Mouse (Mus musculus) stomach, embryonic 15.5 days (tissue): ENCODE data around the gene Alpi. TPM values are rescaled to one million over a fixed set of nuclear protein-coding genes. Genes with fewer than 3 reads are reported as not detected.

Experiments used
- ATAC-seq: fragments of 200-750 bp; cut with Nextera tagmentation; 2 replicates; pipeline ENCODE4 v1.8.0; 2017; ENCODE audit warnings: low read depth, moderate number of reproducible peaks, moderate TSS enrichment; ENCODE audit not compliant: insufficient read depth, low FRiP score
- H3K27ac ChIP-seq: fragments of 300-500 bp; sonication (generic); 2 replicates; pipeline ENCODE4 v1.5.1; 2015; ENCODE audit warnings: mild to moderate bottlenecking, inconsistent platforms
- H3K27me3 ChIP-seq: fragments of 300-500 bp; sonication (generic); replicated peaks from 2 replicates; pipeline ENCODE4 v1.6.1; 2015; ENCODE audit warnings: inconsistent platforms
- H3K36me3 ChIP-seq: fragments of 300-500 bp; sonication (generic); 2 replicates; pipeline ENCODE4 v1.6.1; 2015; ENCODE audit warnings: inconsistent platforms
- H3K4me1 ChIP-seq: fragments of 300-500 bp; sonication (generic); 2 replicates; pipeline ENCODE4 v1.6.1; 2015; ENCODE audit warnings: inconsistent platforms
- H3K4me2 ChIP-seq: fragments of 300-500 bp; sonication (generic); 2 replicates; pipeline ENCODE4 v1.6.1; 2015; ENCODE audit warnings: mild to moderate bottlenecking, inconsistent platforms
- H3K4me3 ChIP-seq: fragments of 300-500 bp; sonication (generic); replicated peaks from 2 replicates; pipeline ENCODE4 v1.5.1; 2015; ENCODE audit warnings: inconsistent platforms
- H3K9ac ChIP-seq: fragments of 300-500 bp; sonication (generic); 2 replicates; pipeline ENCODE4 v1.6.1; 2015; ENCODE audit warnings: inconsistent platforms
- H3K9me3 ChIP-seq: fragments of 300-500 bp; sonication (generic); 2 replicates; pipeline ENCODE4 v1.6.1; 2016; ENCODE audit warnings: inconsistent platforms
- WGBS: fragments of 180-500 bp; shearing (Covaris S2); methylation state at CpG from one replicate; pipeline ENCODE4 v1.1.7; 2015; 5-methylcytosine and 5-hydroxymethylcytosine counted together
- polyA plus RNA-seq: library from polyadenylated mRNA; unstranded; fragments of >200 nt; fragmentation: Nextera tagmentation; extraction: Ambion mirVana; gene quantifications from 2 replicates; pipeline ENCODE4 v1.2.1, GENCODE M21; 2015

The Alpi gene
- polyA plus RNA-seq, 1 experiment from 2014 or later = 26.6 TPM

DNA sequence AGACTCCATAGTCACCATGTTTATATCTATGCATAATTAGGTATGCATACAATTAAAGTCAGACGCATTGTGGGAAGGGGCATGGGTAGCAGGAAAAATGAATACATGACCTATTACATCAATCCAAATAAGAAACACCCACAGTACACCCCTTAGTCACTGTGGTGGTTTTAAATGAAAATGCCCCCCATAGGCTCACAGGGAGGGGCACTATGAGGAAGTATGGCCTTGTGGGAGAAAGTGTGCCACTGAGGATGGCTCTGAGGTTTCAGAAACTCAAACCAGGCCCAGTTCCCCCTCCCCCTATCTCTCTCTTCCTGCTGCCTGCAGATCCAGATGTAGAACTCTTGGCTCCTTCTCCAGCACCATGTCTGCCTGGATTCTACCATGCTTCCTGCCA, 2.5 kb upstream of the Alpi start:
- Histone ChIP-seq H3K27me3 (no peaks in the 10 kb centered on the region), H3K36me3 (no peaks in the 10 kb centered on the region), H3K9me3 (no peaks in the 10 kb centered on the region), H3K4me2 (no peak overlapping the region), H3K9ac (no peak overlapping the region), H3K27ac (no peak overlapping the region), H3K4me3 (no peak overlapping the region), H3K4me1 (no peaks in the 10 kb centered on the region)
- no peak for ATAC-seq
- 72% methylated on average over 1 of the region's 1 CpGs for whole genome bisulfite sequencing

DNA sequence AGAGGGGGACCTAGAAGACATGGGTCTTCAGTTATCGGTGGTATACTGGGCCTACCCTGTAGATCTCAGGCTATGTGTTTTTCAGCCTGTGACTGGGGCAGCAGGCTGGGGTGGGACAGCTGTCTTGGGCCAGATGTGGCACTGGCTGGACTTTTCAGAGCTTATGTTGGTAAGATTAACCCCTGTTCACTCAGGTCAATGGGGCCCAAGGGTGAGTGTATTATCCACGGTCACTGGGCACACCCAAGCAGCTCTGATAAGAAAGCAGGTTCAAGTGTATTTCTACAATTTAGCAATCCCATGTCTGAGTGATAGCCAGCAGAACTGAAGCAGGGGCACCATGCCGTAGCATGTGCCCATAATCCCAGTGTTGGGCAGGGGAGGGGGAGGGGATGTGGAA, 708 bp upstream of the Alpi start:
- H3K4me3 ChIP-seq = no peak overlapping the region
- H3K27ac ChIP-seq = no peak overlapping the region
- H3K27me3 ChIP-seq = 0 out of 2 replicates have a peak, but pooled peaks cover 2% of the 10 kb centered on the region
- no peaks in the 10 kb centered on the region for H3K36me3 ChIP-seq
- H3K9ac ChIP-seq = no peak overlapping the region
- ATAC-seq = no peak
- no peaks in the 10 kb centered on the region for H3K4me1 ChIP-seq
- 67% methylated on average over 3 of the region's 3 CpGs for WGBS
- H3K9me3 ChIP-seq = no peaks in the 10 kb centered on the region
- H3K4me2 ChIP-seq = no peak overlapping the region

DNA sequence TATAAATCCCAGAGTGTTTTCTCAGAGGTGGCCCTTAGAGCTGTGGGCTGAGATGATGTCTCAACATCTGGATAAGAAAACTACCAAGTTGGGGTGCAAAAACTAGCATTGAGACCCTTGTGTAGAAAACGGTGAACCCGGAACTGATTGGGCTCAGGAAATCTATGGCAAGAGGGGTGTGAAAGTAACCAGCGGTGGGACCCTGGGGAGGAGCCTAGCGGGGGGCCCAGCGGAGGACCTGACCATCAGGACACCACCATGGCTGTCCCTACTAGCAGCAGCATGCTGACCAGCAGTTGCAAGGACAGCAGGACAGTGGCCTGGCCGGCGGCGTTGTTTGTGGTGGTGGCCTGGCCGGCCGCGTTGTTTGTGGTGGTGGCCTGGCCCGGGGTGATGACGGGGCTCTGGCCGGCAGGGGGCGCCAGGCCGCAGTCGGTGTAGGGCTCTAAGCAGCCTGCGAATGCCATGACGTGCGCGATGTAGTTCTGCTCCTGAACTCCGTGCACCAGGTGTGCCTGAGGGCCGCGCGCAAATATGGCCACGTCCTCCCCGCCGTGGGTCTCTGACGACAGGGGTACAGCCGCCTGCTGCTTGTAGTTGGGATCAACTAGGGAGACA, 2.9 kb downstream of the Alpi start:
- Histone ChIP-seq H3K27ac (no peak overlapping the region), H3K4me2 (peak overlapping the region; percentile 36), H3K9ac (no peak overlapping the region), H3K4me3 (no peak overlapping the region), H3K27me3 (0 out of 2 replicates have a peak, but pooled peaks cover 4% of the 10 kb centered on the region), H3K4me1 (no peaks in the 10 kb centered on the region), H3K36me3 (no peaks in the 10 kb centered on the region), H3K9me3 (no peaks in the 10 kb centered on the region)
- 16% methylated on average over 30 of the region's 30 CpGs for WGBS
- peak; percentile 60 for ATAC-seq

DNA sequence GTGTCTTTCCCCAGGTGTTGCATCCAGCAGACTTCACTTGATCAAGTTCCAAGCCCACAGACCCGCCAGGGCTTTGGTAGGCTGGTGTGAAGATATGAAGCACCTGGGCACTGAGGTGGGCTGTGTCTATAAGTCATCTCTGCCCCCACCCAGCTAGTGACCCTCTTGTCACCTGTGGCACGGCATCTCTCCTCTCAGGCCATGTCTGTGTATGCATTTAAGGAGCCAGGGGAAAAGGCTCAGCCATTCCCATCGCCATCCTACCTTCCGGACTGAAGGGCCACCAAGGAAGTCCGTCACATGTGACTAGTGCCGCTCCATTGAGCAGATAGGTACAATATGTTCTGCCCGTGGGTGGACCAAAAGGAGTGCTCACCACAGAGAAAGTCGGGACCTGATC, 5.8 kb downstream of the Alpi start:
- Histone ChIP-seq H3K4me1 (no peaks in the 10 kb centered on the region), H3K4me2 (no peak overlapping the region), H3K9ac (no peak overlapping the region), H3K27ac (no peak overlapping the region), H3K36me3 (no peaks in the 10 kb centered on the region), H3K4me3 (no peak overlapping the region), H3K27me3 (0 out of 2 replicates have a peak, but pooled peaks cover 4% of the 10 kb centered on the region), H3K9me3 (no peaks in the 10 kb centered on the region)
- WGBS = 80% methylated on average over 8 of the region's 8 CpGs
- ATAC-seq = no peak

DNA sequence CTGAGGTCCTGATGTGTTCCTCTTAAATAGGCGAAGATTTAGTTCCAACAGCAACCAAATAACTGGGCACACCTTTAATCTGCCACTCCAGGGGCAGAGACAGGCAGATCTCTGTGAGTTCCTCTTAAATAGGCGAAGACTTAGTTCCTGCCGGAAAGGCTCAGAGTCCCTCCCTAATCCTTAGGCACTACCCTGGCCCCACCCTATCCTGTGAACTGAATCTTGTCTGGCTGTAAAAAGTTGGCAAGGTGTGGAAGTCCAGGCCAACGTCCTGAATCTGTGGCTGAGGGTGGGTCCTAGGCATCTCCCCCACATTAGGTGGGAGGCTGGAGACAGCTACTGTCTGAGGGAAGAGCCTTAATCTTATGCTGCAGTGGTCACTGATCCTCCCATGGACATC, 11.6 kb downstream of the Alpi start, which contains the start of gene Alppl2:
Alppl2 (minus strand) TSS at position 101 of the 400 bp plus-strand sequence.
- WGBS = 78% methylated on average over 4 of the region's 4 CpGs
- H3K27me3 ChIP-seq = no peaks in the 10 kb centered on the region
- H3K4me3 ChIP-seq = no peak within 1 kb of the TSS
- no peak for ATAC-seq
- no peaks in the 10 kb centered on the region for H3K9me3 ChIP-seq
- no peak within 1 kb of the TSS for H3K4me2 ChIP-seq
- no peak within 1 kb of the TSS for H3K9ac ChIP-seq
- H3K27ac ChIP-seq = no peak within 1 kb of the TSS
- H3K36me3 ChIP-seq = no peaks in the 10 kb centered on the region
- no peaks in the 10 kb centered on the region for H3K4me1 ChIP-seq

DNA sequence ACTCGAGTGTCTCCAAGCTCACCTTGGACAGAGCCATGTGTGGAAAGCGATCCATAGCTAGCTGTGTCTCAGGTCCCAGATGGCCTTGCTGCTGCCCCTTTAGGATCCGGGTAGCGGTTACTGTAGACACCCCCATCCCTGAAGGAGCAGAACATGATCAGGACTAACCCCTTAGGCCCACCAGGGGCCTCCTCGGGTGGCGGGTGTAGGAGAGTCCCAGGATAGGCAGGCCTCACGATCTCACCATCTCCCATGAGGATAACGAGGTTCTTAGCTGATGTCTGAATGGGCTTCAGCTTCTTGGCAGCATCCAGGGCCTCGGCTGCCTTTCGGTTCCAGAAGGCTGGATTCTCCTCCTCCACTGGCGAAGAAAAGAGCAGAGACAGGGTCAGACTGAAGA, 12.2 kb downstream of the Alpi start:
- ATAC-seq = no peak
- Histone ChIP-seq H3K27ac (no peak overlapping the region), H3K9ac (no peak overlapping the region), H3K4me2 (no peak overlapping the region), H3K36me3 (no peaks in the 10 kb centered on the region), H3K4me1 (no peaks in the 10 kb centered on the region), H3K27me3 (no peaks in the 10 kb centered on the region), H3K4me3 (no peak overlapping the region), H3K9me3 (no peaks in the 10 kb centered on the region)
- WGBS = 90% methylated on average over 11 of the region's 11 CpGs

DNA sequence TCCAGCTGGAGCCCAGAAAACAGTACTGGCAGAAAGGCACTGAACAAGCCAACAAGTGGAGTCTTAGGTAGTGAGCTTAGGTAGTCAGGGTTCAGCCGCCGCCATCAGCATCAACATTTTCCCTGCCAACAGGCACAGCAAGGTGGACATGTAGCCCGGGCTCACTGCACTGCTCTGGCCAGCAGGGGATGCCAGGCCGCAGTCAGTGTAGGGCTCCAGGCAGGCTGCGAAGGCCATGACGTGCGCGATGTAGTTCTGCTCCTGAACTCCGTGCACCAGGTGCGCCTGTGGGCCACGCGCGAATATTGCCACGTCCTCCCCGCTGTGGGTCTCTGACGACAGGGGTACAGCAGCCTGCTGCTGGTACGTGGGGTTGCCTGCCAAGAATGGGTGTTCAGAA, 14.4 kb downstream of the Alpi start:
- Histone ChIP-seq H3K36me3 (no peaks in the 10 kb centered on the region), H3K4me3 (no peak overlapping the region), H3K9ac (no peak overlapping the region), H3K4me2 (no peak overlapping the region), H3K27ac (no peak overlapping the region), H3K27me3 (no peaks in the 10 kb centered on the region), H3K4me1 (no peaks in the 10 kb centered on the region), H3K9me3 (no peaks in the 10 kb centered on the region)
- no peak for ATAC-seq
- WGBS = 77% methylated on average over 17 of the region's 17 CpGs

DNA sequence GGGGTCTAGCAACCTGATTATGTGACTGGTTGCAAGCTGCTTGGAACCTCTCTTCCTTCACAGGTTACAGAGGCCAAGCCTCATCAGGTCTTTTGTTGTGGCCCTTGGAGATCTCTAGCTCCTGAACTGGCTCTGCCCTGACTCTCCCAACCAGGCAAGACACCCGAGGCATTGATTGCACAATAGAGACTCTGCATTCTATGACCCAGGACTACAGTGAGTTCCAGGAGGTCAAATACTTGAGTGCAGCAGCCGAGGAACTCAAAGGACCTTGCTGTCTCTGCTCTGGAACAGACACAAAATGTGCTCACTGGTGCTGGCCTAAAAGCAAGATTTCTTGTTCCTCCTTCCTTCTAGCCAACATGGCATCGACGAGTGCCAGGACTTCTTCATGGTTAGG, 15.2 kb downstream of the Alpi start:
- 58% methylated on average over 4 of the region's 4 CpGs for WGBS

DNA sequence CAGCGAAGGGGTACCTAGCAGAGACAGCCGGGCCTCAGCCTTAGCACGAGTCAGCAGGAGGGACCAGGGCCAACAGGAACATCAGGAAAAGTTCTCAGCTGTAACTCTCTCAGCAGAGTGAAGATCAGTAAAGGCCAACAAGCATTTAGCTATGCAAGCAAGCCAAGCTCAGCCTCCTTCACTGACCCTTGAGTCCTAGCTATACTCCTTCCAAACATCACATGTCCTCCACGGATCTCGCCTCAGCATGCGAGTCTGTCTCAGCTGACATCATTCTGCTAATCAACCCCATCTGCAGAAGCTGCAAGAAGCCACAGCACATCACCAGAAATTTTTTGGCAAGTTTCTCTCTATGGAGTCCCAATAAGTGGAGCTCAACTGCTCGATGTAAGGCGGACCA, 27.6 kb downstream of the Alpi start:
- no peak overlapping the region for H3K9ac ChIP-seq
- ATAC-seq = no peak
- WGBS = 79% methylated on average over 8 of the region's 8 CpGs
- no peak overlapping the region for H3K27ac ChIP-seq
- no peak overlapping the region for H3K4me2 ChIP-seq
- no peaks in the 10 kb centered on the region for H3K36me3 ChIP-seq
- no peaks in the 10 kb centered on the region for H3K9me3 ChIP-seq
- H3K27me3 ChIP-seq = no peaks in the 10 kb centered on the region
- 0 out of 2 replicates have a peak, but pooled peaks cover 2% of the 10 kb centered on the region for H3K4me1 ChIP-seq
- no peak overlapping the region for H3K4me3 ChIP-seq

More for the DNA sequence above, 15.2 kb downstream of the Alpi start:
- no peak for ATAC-seq
- no peaks in the 10 kb centered on the region for H3K9me3 ChIP-seq
- no peaks in the 10 kb centered on the region for H3K36me3 ChIP-seq
- H3K4me3 ChIP-seq = no peak overlapping the region
- H3K9ac ChIP-seq = no peak overlapping the region
- H3K27me3 ChIP-seq = no peaks in the 10 kb centered on the region
- no peak overlapping the region for H3K4me2 ChIP-seq
- H3K27ac ChIP-seq = no peak overlapping the region
- no peaks in the 10 kb centered on the region for H3K4me1 ChIP-seq

DNA sequence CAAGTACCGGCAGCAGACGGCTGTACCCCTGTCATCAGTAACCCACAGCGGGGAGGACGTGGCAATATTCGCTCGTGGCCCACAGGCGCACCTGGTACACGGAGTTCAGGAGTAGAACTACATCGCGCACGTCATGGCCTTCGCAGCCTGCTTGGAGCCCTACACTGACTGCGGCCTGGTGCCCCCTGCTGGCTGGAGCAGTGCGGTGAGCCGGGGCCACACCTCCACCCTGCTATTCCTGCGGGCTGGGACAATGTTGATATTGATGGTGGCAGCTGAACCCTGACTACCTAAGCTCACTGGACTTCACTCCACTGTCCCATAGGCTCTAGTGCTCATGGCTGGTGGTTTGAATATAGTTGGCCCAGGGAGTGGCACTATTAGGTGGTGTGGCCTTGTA, 30.7 kb downstream of the Alpi start:
- no peaks in the 10 kb centered on the region for H3K9me3 ChIP-seq
- no peak overlapping the region for H3K9ac ChIP-seq
- H3K27ac ChIP-seq = no peak overlapping the region
- 53% methylated on average over 16 of the region's 16 CpGs for WGBS
- H3K36me3 ChIP-seq = no peaks in the 10 kb centered on the region
- peak; percentile 51 for ATAC-seq
- H3K4me2 ChIP-seq = no peak overlapping the region
- 0 out of 2 replicates have a peak, but pooled peaks cover 2% of the 10 kb centered on the region for H3K4me1 ChIP-seq
- H3K27me3 ChIP-seq = no peaks in the 10 kb centered on the region
- H3K4me3 ChIP-seq = no peak overlapping the region

DNA sequence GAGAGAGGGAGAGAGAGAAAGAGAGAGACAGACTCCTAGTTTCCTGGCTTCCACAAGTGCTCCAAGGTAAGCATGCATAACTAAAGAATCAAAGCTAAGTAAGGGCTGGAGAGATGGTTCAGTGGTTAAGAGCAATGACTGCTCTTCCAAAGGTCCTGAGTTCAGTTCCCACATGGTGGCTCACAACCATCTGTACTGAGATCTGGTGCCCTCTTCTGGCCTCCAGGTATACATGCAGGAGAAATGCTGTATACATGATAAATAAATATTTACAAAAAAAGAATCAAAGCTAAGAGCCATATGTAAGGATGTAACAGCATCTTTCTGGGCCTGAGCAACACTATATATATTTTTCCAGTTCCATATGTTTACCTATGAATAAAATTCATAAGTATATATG, 40.5 kb downstream of the Alpi start:
- no peaks in the 10 kb centered on the region for H3K9me3 ChIP-seq
- no peak for ATAC-seq

DNA sequence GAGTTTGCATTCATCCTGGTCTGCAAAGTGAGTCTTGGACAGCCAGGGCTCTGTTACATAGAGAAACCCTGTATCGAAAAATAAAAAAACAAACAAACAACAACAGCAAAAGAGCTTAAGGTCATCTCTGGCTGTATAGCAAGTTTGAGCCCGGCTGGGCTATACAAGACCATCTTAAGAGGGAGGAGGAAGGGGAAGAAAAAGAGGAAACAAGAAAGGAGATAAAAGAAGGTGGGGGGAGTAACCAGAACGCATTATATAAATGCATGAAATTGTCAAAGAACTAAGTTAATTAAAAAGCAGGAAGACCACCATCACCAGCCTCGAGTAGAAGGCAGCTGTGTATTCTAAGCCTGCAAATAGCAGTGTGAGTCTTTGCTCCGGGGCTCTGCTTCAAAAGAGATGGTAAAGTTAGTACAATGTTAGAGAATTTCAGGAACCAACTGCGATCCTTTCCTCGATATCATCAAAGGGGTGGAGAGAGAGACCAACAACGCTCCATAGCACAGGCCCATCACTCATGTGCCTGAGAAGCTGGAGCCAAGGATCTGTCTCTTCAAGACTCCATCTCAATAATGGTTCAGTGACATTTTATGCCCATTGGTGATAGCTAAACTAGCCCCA, 42.3 kb downstream of the Alpi start:
- no peak for ATAC-seq
- Histone ChIP-seq H3K4me2 (no peak overlapping the region), H3K9ac (no peak overlapping the region), H3K4me1 (no peaks in the 10 kb centered on the region), H3K36me3 (no peaks in the 10 kb centered on the region), H3K4me3 (no peak overlapping the region), H3K9me3 (no peaks in the 10 kb centered on the region), H3K27me3 (no peaks in the 10 kb centered on the region), H3K27ac (no peak overlapping the region)
- 73% methylated on average over 8 of the region's 8 CpGs for WGBS

More for the DNA sequence above, 40.5 kb downstream of the Alpi start:
- Histone ChIP-seq H3K4me2 (no peak overlapping the region), H3K4me1 (no peaks in the 10 kb centered on the region), H3K27me3 (no peaks in the 10 kb centered on the region), H3K27ac (no peak overlapping the region), H3K9ac (no peak overlapping the region), H3K4me3 (no peak overlapping the region), H3K36me3 (no peaks in the 10 kb centered on the region)
